Mouse (Mus musculus): Measurements from ENCODE around the gene Agpat1.

The Agpat1 gene

GRCm38 (mm10) chr17:34604511-34605237 lies 612 bp downstream of the Agpat1 start:
- DNase-seq (ENCODE audit: low read depth, low spot score) = no peak

GRCm38 (mm10) chr17:34605609-34606008 lies 1.5 kb downstream of the Agpat1 start:
- peak; percentile 88 for DNase-seq (ENCODE audit: low read depth, low spot score)

- no peak for DNase-seq (ENCODE audit: low read depth, low spot score)
Measured at GRCm38 (mm10) chr17:34606186-34607039, 2.4 kb downstream of the Agpat1 start.

- no peak for DNase-seq (ENCODE audit: low read depth, low spot score)
Measured at GRCm38 (mm10) chr17:34607997-34608396, 3.9 kb downstream of the Agpat1 start.

- no peak for DNase-seq (ENCODE audit: low read depth, low spot score)
Measured at GRCm38 (mm10) chr17:34611050-34611449, 7.0 kb downstream of the Agpat1 start.

GRCm38 (mm10) chr17:34613054-34613645 lies 9.1 kb downstream of the Agpat1 start:
- DNase-seq (ENCODE audit: low read depth, low spot score) = no peak

GRCm38 (mm10) chr17:34613830-34614229 lies 9.8 kb downstream of the Agpat1 start:
- no peak for DNase-seq (ENCODE audit: low read depth, low spot score)

- no peak for DNase-seq (ENCODE audit: low read depth, low spot score)
Measured at GRCm38 (mm10) chr17:34615871-34616270, 11.8 kb downstream of the Agpat1 start, which contains the start of gene Egfl8. Gene Egfl8 (minus strand): TSS chr17:34615971.

GRCm38 (mm10) chr17:34618999-34619398 lies 14.9 kb downstream of the Agpat1 start:
- peak; percentile 56 for DNase-seq (ENCODE audit: low read depth, low spot score)

GRCm38 (mm10) chr17:34621006-34621405 lies 16.9 kb downstream of the Agpat1 start:
- DNase-seq (ENCODE audit: low read depth, low spot score) = no peak

- DNase-seq (ENCODE audit: low read depth, low spot score) = no peak
Measured at GRCm38 (mm10) chr17:34623161-34623560, 19.1 kb downstream of the Agpat1 start.

GRCm38 (mm10) chr17:34624981-34625380 lies 20.9 kb downstream of the Agpat1 start:
- no peak for DNase-seq (ENCODE audit: low read depth, low spot score)

GRCm38 (mm10) chr17:34626062-34626772 lies 22.2 kb downstream of the Agpat1 start:
- DNase-seq (ENCODE audit: low read depth, low spot score) = no peak

- peak; percentile 50 for DNase-seq (ENCODE audit: low read depth, low spot score)
Measured at GRCm38 (mm10) chr17:34626773-34627092, 22.7 kb downstream of the Agpat1 start.

GRCm38 (mm10) chr17:34627093-34627942 lies 23.3 kb downstream of the Agpat1 start:
- peak; percentile 78 for DNase-seq (ENCODE audit: low read depth, low spot score)

- no peak for DNase-seq (ENCODE audit: low read depth, low spot score)
Measured at GRCm38 (mm10) chr17:34627943-34628643, 24.0 kb downstream of the Agpat1 start, which contains the start of gene Ppt2. Gene Ppt2 (minus strand): TSS chr17:34628510.

- DNase-seq (ENCODE audit: low read depth, low spot score) = no peak
Measured at GRCm38 (mm10) chr17:34628644-34628967, 24.5 kb downstream of the Agpat1 start.

- no peak for DNase-seq (ENCODE audit: low read depth, low spot score)
Measured at GRCm38 (mm10) chr17:34629221-34629751, 25.2 kb downstream of the Agpat1 start, which contains the start of gene Prrt1. Gene Prrt1 (plus strand): TSS chr17:34629533.

- no peak for DNase-seq (ENCODE audit: low read depth, low spot score)
Measured at GRCm38 (mm10) chr17:34629796-34630603, 25.9 kb downstream of the Agpat1 start.
